Mouse (Mus musculus): ENCODE data around the gene Ppfia3. TPM values are rescaled to one million over a fixed set of nuclear protein-coding genes. Genes with fewer than 3 reads are reported as not detected.

Ppfia3 gene
- total RNA-seq, 1 experiment: 6.9 TPM

DNA sequence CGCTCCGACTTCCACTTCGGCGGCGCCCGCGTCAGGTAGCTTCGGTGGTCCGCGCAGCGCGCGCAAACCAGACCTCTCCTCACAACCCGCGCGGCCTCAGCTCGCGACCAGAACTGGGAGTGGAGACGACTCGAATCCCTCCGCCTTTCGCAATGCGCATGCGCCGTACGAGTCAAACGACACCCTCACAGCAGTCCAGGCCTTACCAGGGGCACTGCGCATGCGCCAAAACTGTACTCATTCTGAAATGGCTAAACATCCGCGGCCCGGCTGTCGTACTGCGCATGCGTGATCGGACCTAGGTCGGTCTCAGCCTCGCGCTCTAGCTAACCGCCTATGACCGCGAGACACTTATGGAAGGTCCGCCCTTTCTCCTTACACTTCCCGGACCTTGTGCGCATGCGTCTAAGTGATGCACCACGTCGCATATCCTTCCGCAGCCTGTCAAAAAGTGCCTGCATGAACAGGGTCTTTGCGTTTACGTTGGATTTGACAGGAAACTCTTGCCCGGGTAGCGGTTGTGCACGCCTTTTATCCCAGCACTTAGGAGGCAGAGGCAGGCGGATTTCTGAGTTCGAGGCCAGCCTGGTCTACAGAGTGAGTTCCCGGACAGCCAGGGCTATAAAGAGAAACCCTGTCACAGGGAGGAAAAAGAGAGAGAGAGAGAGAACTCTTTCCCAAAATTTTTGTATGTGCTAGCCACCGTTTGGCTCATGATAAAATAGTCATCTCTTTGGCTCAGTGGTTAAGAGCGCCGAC lies 28.9 kb upstream of the Ppfia3 start, which contains the start of gene Snrnp70:
Gene Snrnp70 (minus strand): TSS at position 165 of the 759 bp plus-strand sequence.
- H3K27ac ChIP-seq (ENCODE audit: insufficient read depth, low read depth, low read length, poor library complexity, severe bottlenecking): peak within 1 kb of the TSS; percentile 99
- in situ Hi-C loops (cut with MboI; ENCODE audit: low sequenced_read_pairs in 2 of 2, unreplicated experiment in 2 of 2): no loop called here
- H3K36me3 ChIP-seq (ENCODE audit: control insufficient read depth, insufficient read depth, low read length, poor library complexity, severe bottlenecking): peaks cover 18% of the 10 kb centered on the region
- TF ChIP-seq CHD2 (IDR thresholded peaks at IDR 0.05; ENCODE audit: low read depth, low read length) (peak; percentile 90), ZC3H11A (IDR thresholded peaks at IDR 0.05; ENCODE audit: borderline replicate concordance, low read depth, low read length) (no peak), HCFC1 (IDR thresholded peaks at IDR 0.05; ENCODE audit: borderline replicate concordance, insufficient read depth, low read length) (0 out of 2 replicates have a peak, but pooled peaks have one; percentile 16), ZNF384 (IDR thresholded peaks at IDR 0.05; ENCODE audit: low read depth, low read length) (no peak), MAFK (IDR thresholded peaks at IDR 0.05; ENCODE audit: insufficient read depth, low read depth, low read length) (no peak)
- H3K4me3 ChIP-seq (ENCODE audit: insufficient read depth in 1 of 2, low read depth in 1 of 2, low read length in 2 of 2, poor library complexity in 1 of 2, severe bottlenecking in 1 of 2): peak within 1 kb of the TSS; percentile 73 to 96
- DNase-seq (ENCODE audit: low read depth, low spot score): peak; percentile 100
- peaks cover 3 to 9% of the 10 kb centered on the region in 2 experiments; a peak in 1 of 4 replicates for H3K4me1 ChIP-seq (ENCODE audit: control insufficient read depth in 2 of 2, insufficient read depth in 2 of 2, low read length in 2 of 2, poor library complexity in 1 of 2)
- no peaks in the 10 kb centered on the region for H3K9me3 ChIP-seq (ENCODE audit: control insufficient read depth, insufficient read depth, low read depth, low read length)
- H3K9ac ChIP-seq (ENCODE audit: insufficient read depth, low read depth, low read length, poor library complexity, severe bottlenecking): peak within 1 kb of the TSS; percentile 99

DNA sequence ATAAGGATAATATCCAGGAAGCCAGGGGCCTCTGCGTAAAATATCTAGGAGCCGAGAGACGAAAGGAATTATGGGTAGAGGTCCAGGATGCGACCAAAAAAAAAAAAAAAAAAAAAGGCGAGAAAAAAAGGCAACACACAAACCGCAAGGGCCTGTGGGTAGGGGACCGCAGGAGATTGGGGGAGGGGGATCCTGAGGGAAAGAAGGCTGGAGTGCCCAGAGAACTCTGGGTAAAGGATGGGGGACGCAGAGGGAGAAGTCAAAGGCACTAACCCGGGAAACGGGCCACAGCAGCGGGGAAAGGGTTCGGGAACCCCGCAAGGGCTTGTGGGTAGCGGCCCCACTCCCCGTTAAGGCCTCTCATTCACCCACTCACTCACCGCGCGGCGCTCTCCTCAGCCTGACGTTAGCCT lies 28.3 kb upstream of the Ppfia3 start:
- DNase-seq (ENCODE audit: low read depth, low spot score): no peak
- Histone ChIP-seq H3K4me3 (ENCODE audit: insufficient read depth in 1 of 2, low read depth in 1 of 2, low read length in 2 of 2, poor library complexity in 1 of 2, severe bottlenecking in 1 of 2) (peak overlapping the region; percentile 73 to 96), H3K9ac (ENCODE audit: insufficient read depth, low read depth, low read length, poor library complexity, severe bottlenecking) (peak overlapping the region; percentile 99), H3K9me3 (ENCODE audit: control insufficient read depth, insufficient read depth, low read depth, low read length) (no peaks in the 10 kb centered on the region), H3K27ac (ENCODE audit: insufficient read depth, low read depth, low read length, poor library complexity, severe bottlenecking) (peak overlapping the region; percentile 99), H3K4me1 (ENCODE audit: control insufficient read depth in 2 of 2, insufficient read depth in 2 of 2, low read length in 2 of 2, poor library complexity in 1 of 2) (peaks cover 2 to 9% of the 10 kb centered on the region in 2 experiments; a peak in 1 of 4 replicates), H3K36me3 (ENCODE audit: control insufficient read depth, insufficient read depth, low read length, poor library complexity, severe bottlenecking) (peaks cover 22% of the 10 kb centered on the region)
- TF ChIP-seq MAFK (IDR thresholded peaks at IDR 0.05; ENCODE audit: insufficient read depth, low read depth, low read length) (no peak), ZC3H11A (IDR thresholded peaks at IDR 0.05; ENCODE audit: borderline replicate concordance, low read depth, low read length) (no peak), ZNF384 (IDR thresholded peaks at IDR 0.05; ENCODE audit: low read depth, low read length) (peak; percentile 97), CHD2 (IDR thresholded peaks at IDR 0.05; ENCODE audit: low read depth, low read length) (no peak; the same call in 1 of the 2 replicates), HCFC1 (IDR thresholded peaks at IDR 0.05; ENCODE audit: borderline replicate concordance, insufficient read depth, low read length) (peak; percentile 60; the same call in 1 of the 2 replicates)
- in situ Hi-C loops (cut with MboI; ENCODE audit: low sequenced_read_pairs in 2 of 2, unreplicated experiment in 2 of 2): no loop called here

DNA sequence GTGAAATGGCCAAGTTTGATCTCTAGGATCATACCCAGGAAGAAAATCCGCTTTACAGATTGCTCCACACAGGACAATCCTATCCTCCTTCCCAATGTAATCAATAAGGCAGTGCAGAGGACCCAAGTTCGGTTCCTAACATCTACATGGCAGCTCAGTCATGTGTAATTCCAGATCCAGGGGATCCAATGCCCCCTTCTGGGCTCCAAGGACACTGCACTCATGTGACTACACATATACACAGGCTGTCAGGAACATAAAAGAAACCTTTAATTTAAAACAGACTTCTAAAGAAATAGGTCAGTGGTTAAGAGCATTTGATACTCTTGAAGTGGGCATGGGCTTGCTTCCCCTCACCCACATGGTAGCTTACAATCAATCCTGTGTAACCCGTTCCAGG lies 19.3 kb upstream of the Ppfia3 start:
- no peak for TF ChIP-seq CHD2 (IDR thresholded peaks at IDR 0.05; ENCODE audit: low read depth, low read length)
- Histone ChIP-seq H3K4me1 (ENCODE audit: control insufficient read depth in 2 of 2, insufficient read depth in 2 of 2, low read length in 2 of 2, poor library complexity in 1 of 2) (peaks cover 0 to 5% of the 10 kb centered on the region in 2 experiments; a peak in 1 of 4 replicates), H3K4me3 (ENCODE audit: insufficient read depth in 1 of 2, low read depth in 1 of 2, low read length in 2 of 2, poor library complexity in 1 of 2, severe bottlenecking in 1 of 2) (no peak overlapping the region), H3K36me3 (ENCODE audit: control insufficient read depth, insufficient read depth, low read length, poor library complexity, severe bottlenecking) (peaks cover 74% of the 10 kb centered on the region), H3K9ac (ENCODE audit: insufficient read depth, low read depth, low read length, poor library complexity, severe bottlenecking) (no peak overlapping the region), H3K9me3 (ENCODE audit: control insufficient read depth, insufficient read depth, low read depth, low read length) (no peaks in the 10 kb centered on the region), H3K27ac (ENCODE audit: insufficient read depth, low read depth, low read length, poor library complexity, severe bottlenecking) (no peak overlapping the region)
- in situ Hi-C loops (cut with MboI; ENCODE audit: low sequenced_read_pairs in 2 of 2, unreplicated experiment in 2 of 2): no loop called here
- DNase-seq (ENCODE audit: low read depth, low spot score): no peak

DNA sequence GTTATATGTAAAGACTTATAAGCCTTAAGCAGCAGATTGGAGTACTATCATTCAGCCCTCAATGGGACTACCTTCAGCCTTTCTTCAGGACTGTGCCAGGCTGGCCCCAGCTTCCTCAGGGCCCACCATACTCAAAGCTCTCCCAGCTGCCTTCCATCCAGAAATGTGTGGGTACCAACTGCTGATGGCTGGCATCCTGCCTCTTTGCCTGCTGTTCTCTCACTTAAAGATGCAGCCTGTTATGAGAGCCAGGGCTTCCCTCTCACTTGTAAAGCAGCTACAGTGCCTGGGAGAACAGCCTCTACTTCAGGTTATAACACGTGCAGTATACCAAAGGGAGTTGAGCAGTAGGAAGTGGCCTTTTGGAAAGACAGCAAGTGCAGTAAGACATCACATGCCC lies 9.2 kb upstream of the Ppfia3 start:
- H3K9me3 ChIP-seq (ENCODE audit: control insufficient read depth, insufficient read depth, low read depth, low read length): no peaks in the 10 kb centered on the region
- TF ChIP-seq HCFC1 (IDR thresholded peaks at IDR 0.05; ENCODE audit: borderline replicate concordance, insufficient read depth, low read length) (no peak), ZNF384 (IDR thresholded peaks at IDR 0.05; ENCODE audit: low read depth, low read length) (no peak)
- DNase-seq (ENCODE audit: low read depth, low spot score): no peak
- H3K4me3 ChIP-seq (ENCODE audit: insufficient read depth in 1 of 2, low read depth in 1 of 2, low read length in 2 of 2, poor library complexity in 1 of 2, severe bottlenecking in 1 of 2): no peak overlapping the region
- H3K36me3 ChIP-seq (ENCODE audit: control insufficient read depth, insufficient read depth, low read length, poor library complexity, severe bottlenecking): peaks cover 56% of the 10 kb centered on the region
- in situ Hi-C loops (cut with MboI; ENCODE audit: low sequenced_read_pairs in 2 of 2, unreplicated experiment in 2 of 2): no loop called here
- H3K4me1 ChIP-seq (ENCODE audit: control insufficient read depth in 2 of 2, insufficient read depth in 2 of 2, low read length in 2 of 2, poor library complexity in 1 of 2): peaks cover 0 to 9% of the 10 kb centered on the region in 2 experiments; a peak in 2 of 4 replicates
- H3K9ac ChIP-seq (ENCODE audit: insufficient read depth, low read depth, low read length, poor library complexity, severe bottlenecking): no peak overlapping the region
- H3K27ac ChIP-seq (ENCODE audit: insufficient read depth, low read depth, low read length, poor library complexity, severe bottlenecking): no peak overlapping the region
